Mouse (Mus musculus) gastrocnemius, postnatal 14 days (tissue): Measurements from ENCODE around the gene Adamtsl3. TPM values are rescaled to one million over a fixed set of nuclear protein-coding genes. Genes with fewer than 3 reads are reported as not detected.

Experiments used
- DNase-seq: peaks from one replicate; pipeline ENCODE4 v3.0.0; 2021; ENCODE audit warnings: mixed read lengths
- intact Hi-C: fragments of 180-260 bp; cut with DNase I; formaldehyde crosslinking; loops from one replicate; pipeline ENCODE4 v1.15.1; 2025; ENCODE audit warnings: low total_unique reads
- total RNA-seq, 2 experiments: library from RNA; stranded (reverse); gene quantifications; 2 replicates each; pipeline ENCODE4 v1.2.3; 2021

Adamtsl3 gene
- total RNA-seq, 2 experiments from 2014 or later = 7.4 to 8.1 TPM

GRCm38 (mm10) chr7:82359146-82359545 lies 23.7 kb downstream of the Adamtsl3 start:
- intact Hi-C loops = no loop called here
- no peak for DNase-seq

DNA sequence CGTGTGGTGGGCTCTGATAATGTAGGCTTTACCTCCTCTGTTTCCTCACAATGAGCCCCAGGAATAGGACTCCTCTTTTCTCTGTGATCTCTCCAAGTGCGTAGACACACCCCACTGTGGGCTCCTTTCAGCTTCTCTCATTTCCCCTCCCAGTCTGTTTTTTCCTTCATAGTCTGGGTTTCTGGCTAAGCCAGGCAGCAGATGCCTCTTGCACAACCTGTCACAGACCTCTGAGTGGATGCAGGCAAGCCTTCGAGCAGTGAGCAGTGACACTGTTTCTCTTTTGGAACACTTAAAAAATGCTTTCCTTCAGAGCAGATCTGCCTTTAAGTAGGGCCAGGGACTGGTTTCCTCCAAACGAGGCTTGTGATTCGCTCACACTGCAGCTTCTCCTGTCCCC lies 24.2 kb downstream of the Adamtsl3 start:
- intact Hi-C loops = no loop called here
- DNase-seq = no peak

- intact Hi-C loops = no loop called here
- DNase-seq = no peak
Observed at GRCm38 (mm10) chr7:82360186-82360585, 24.7 kb downstream of the Adamtsl3 start.

- intact Hi-C loops = no loop called here
- no peak for DNase-seq
Observed at GRCm38 (mm10) chr7:82361127-82361526, 25.6 kb downstream of the Adamtsl3 start.

GRCm38 (mm10) chr7:82364567-82364966 lies 29.1 kb downstream of the Adamtsl3 start:
- intact Hi-C loops = no loop called here

GRCm38 (mm10) chr7:82366056-82366455 lies 30.6 kb downstream of the Adamtsl3 start:
- intact Hi-C loops = no loop called here
- no peak for DNase-seq

More at GRCm38 (mm10) chr7:82364567-82364966, 29.1 kb downstream of the Adamtsl3 start:
- DNase-seq = no peak

DNA sequence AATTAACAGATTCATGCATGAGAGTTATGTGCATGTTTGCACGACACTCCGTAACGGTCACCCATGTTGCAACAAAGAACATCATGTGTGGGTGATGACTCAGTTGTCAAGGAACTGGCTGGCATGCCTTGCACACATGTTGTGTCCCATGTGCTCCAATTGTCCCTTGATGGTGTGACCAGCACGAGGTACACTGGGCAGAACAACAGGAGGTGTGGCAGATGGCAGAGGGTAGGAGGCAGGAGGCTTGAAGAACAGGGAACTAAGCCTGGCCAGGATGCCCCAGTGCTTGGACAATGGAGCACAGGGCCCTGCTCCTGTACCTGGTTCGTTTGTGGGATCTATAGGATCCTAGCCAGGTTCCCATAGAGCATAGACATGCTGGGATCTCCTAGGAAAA lies 31.0 kb downstream of the Adamtsl3 start:
- DNase-seq = no peak
- intact Hi-C loops = no loop called here

DNA sequence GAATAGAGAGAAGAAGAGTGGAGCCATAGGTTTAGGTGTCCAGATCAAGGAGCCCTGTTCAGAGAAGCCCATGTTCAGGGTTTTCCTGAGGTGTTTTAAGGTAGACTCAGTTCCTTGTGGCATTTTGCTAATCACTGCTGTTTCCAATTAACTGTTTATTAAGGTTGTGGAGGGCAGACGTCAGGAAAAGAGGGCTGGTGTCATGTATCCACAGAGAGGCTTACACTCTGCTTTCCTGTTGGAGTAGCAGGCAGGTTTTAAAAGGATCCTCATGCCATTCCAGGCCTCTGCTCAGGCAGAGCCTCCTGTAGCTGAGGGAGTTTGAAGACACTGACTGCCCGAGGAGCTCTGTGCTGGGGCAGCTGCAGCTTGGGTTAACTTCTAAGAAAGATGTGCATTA lies 32.6 kb downstream of the Adamtsl3 start:
- no peak for DNase-seq
- intact Hi-C loops = no loop called here

DNA sequence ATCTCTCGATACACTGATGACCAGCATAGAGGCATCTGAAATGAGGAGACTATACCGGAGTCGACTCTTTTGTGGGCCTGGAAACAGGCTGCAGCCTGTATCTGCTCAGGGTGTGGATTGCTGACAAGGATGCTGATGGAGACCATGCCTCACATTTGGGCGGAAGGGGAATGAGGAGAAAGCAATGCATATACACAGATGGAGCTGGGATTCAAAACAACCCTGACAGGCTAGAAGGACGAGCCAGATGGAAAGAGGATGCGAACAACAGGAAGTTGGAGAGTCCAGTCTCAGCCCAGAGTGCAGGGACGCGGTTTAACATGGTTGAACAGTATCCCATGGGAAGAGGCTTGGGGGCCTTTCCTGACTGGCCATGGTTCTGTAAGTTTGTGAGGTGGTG lies 34.6 kb downstream of the Adamtsl3 start:
- no peak for DNase-seq

GRCm38 (mm10) chr7:82371411-82371810 lies 35.9 kb downstream of the Adamtsl3 start:
- intact Hi-C loops = no loop called here
- DNase-seq = peak; percentile 79

More for the DNA sequence above, 34.6 kb downstream of the Adamtsl3 start:
- intact Hi-C loops = no loop called here

DNA sequence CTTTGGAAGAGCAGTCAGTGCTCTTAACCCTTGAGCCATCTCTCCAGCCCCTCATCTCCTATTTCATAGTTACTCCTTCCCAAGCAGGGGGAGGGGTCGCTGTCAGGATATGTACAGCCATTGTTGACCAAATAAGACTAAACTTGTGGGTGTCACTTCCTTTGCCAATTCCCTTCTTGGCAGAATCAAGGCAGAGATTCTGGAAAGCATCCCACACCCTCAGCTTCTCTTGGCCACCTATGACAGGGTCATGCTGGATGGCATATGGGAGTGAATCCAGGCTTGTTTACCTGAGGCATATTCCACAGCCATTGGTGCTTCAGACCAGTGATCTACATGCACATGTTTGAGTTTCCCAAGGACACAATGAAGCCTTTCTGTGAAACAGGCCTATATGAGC lies 42.8 kb downstream of the Adamtsl3 start:
- intact Hi-C loops = no loop called here
- DNase-seq = no peak

GRCm38 (mm10) chr7:82379765-82380164 lies 44.3 kb downstream of the Adamtsl3 start:
- intact Hi-C loops = no loop called here
- DNase-seq = no peak

GRCm38 (mm10) chr7:82382843-82383535 lies 47.5 kb downstream of the Adamtsl3 start:
- no peak for DNase-seq
- intact Hi-C loops = no loop called here

DNA sequence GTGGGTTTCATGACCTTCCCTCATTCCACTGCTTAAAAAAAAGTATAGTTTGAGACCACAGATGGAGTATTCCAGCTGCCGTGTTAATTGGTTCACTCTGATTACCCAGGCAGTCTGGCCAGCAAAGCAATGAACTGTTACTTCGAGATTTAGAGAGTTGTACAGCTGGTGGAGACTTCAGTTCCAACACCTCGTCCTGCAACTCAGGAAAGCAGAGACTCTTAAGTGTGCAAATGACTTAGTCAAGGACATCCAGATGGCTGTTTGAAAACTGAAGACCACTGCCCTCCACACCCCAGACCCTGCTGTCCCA lies 48.0 kb downstream of the Adamtsl3 start:
- intact Hi-C loops = no loop called here
- DNase-seq = no peak

GRCm38 (mm10) chr7:82387121-82387520 lies 51.6 kb downstream of the Adamtsl3 start:
- intact Hi-C loops = no loop called here
- DNase-seq = no peak

DNA sequence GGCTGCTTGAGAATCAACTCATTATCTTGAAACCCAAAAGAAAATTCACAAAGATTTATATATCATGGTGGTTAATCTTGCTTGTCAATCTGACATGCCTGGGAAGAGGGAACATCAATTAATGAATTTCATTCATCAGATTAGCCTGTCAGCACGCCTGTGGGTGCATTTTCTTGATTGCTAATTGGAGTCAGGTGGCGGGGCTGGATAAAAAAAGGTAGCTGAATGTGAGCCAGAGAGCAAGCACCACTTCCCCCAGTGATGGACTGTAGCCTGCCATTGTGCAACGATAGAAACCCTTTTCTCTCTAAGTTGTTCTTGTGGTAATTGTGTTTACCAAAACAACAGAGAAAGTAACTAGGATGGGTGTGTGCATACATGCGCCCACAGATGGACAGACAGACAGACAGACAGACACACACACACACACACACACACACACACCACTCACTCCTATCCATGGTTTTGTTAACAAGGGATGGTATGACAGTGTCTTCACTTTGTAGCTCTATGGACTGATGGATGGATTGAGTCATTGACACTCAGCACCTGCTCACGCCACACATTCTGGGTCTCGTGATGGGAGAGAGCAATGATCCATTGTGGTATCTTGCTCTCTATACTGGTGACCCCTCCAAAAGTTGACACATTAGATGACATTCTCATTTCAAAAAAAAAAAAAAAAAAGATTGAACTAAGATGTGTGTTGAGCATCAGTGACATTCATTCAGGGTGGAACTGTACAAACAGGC lies 59.1 kb downstream of the Adamtsl3 start:
- intact Hi-C loops = no loop called here
- DNase-seq = no peak

DNA sequence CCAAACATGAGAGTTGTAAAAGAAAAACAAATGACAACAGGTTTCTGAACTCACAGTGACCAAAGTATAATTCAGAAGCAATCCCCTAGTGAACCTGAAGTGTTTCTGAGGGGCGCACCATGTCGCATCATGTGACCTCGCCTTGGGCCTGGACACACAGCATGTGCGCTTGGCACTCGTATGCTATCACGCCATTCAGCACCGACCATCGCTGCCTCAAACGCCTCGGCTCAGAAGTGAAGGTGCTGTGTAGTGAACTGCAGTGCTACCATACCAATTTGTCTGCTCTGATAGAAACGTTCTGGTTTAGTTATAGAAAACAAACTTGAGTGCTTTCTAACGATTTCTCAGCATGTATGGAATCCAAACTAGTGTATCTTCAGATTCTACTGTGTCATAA lies 59.7 kb downstream of the Adamtsl3 start:
- DNase-seq = no peak
- intact Hi-C loops = no loop called here

DNA sequence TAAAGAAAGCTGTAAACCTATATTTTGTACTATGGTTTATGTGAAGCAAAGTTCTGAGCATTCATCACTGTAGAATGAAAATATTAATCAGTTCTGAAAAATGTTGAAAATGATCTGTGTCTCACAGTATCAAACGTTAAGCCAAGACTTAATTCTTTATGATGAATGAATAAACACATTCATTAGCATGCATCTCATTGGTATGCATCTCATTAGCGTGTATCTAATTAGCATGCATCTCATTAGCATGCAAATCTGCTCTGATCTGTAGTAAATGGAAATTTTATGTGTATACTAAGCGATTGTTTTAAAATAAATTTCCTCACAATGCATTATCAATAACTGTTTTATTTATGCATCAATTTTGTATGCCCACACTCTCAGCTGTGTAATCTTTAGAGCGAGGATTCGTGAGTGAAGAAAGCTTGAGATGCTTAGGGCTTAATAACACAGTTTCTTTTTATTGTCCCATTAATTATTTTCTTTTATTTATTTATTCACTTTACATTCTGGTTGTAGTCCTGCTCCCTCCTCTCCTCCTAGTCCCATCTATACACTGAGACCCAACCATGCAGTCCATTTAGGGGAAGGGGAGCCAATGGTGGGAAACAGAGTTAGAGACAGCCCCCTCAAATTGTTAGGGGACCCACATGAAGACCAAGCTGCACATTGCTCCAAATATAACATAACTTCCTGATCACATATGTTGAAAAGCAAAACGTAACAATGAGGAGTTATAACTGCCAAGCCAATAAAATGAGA lies 60.4 kb downstream of the Adamtsl3 start:
- intact Hi-C loops = no loop called here
- no peak for DNase-seq

DNA sequence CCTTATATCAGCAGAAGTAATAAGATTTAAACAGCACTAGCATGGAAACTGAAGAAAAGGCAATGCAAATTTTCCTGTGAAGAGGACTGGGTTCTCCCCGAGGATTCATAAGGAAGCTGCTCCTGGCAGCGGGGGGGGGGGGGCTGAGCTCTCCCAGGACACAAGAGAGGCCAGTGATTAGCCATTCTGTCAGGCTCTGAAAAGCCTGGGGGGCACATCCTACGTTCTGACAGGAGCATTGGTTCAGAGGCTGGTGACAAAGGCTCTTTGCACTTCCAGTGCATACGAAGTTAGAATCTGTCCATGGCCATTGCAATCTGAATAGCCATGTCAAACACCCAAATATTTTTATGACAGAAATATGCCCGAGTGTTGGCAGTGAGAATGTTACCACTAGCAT lies 61.4 kb downstream of the Adamtsl3 start:
- intact Hi-C loops = no loop called here
- no peak for DNase-seq

GRCm38 (mm10) chr7:82397632-82398031 lies 62.1 kb downstream of the Adamtsl3 start:
- intact Hi-C loops = no loop called here
- no peak for DNase-seq
